ENCODE assay signal across 31 mouse cellular contexts in genomic region chr4:28542696-28543328, GRCm38 (mm10).
DNase-seq lines count a peak whose midpoint lies in the region; ATAC-seq and TF ChIP-seq lines count a peak whose summit lies in the region.
"Had no signal": no experiment of that assay in that cellular context is flagged by ENCODE, and none has a peak within 500 bp of the region (broad histone marks: within the 10 kb centered on the region; RNA-seq: fewer than 3 reads in every experiment).

No protein-coding gene starts in this region.

- H3K27ac ChIP-seq in heart, embryonic 12.5 days (ENCODE audit: poor library complexity, severe bottlenecking) = peak overlapping the region; percentile 21; the same call in 1 of the 2 replicates
- peak overlapping the region; percentile 85 for H3K27ac ChIP-seq in kidney, adult 2 months (ENCODE audit: insufficient read depth, low read depth, low read length)
- peak overlapping the region; percentile 41 for H3K27ac ChIP-seq in lung, embryonic 16.5 days (ENCODE audit: low read length)
- H3K27ac ChIP-seq: embryonic facial prominence, embryonic 10.5 days; embryonic facial prominence, embryonic 15.5 days; forebrain, embryonic 12.5 days; heart, embryonic 10.5 days; hindbrain, embryonic 10.5 days; hindbrain, embryonic 15.5 days; limb, embryonic 10.5 days; limb, embryonic 15.5 days; liver, embryonic 14.5 days; midbrain, embryonic 10.5 days; midbrain, embryonic 15.5 days; neural tube, embryonic 15.5 days had no signal

- TF ChIP-seq POLR2A in kidney, adult 2 months (IDR thresholded peaks at IDR 0.05; ENCODE audit: low read depth, low read length) = no peak

- H3K36me3 ChIP-seq in heart, embryonic 12.5 days = no peaks in the 10 kb centered on the region
- no peaks in the 10 kb centered on the region for H3K36me3 ChIP-seq in kidney, adult 2 months (ENCODE audit: control insufficient read depth, insufficient read depth, low read length)
- H3K36me3 ChIP-seq in lung, embryonic 16.5 days (ENCODE audit: control insufficient read depth, insufficient read depth, low read length) = no peaks in the 10 kb centered on the region
- H3K36me3 ChIP-seq: embryonic facial prominence, embryonic 10.5 days; embryonic facial prominence, embryonic 15.5 days; forebrain, embryonic 12.5 days; heart, embryonic 10.5 days; hindbrain, embryonic 10.5 days; hindbrain, embryonic 15.5 days; limb, embryonic 10.5 days; limb, embryonic 15.5 days; midbrain, embryonic 10.5 days; midbrain, embryonic 15.5 days; neural tube, embryonic 15.5 days had no signal

- no peaks in the 10 kb centered on the region for H3K27me3 ChIP-seq in heart, embryonic 12.5 days (replicated peaks)
- no peaks in the 10 kb centered on the region for H3K27me3 ChIP-seq in kidney, adult 2 months (replicated peaks; ENCODE audit: control insufficient read depth, insufficient read depth, low read length)
- H3K27me3 ChIP-seq in lung, embryonic 16.5 days (ENCODE audit: control insufficient read depth, insufficient read depth, low read depth, low read length) = no peaks in the 10 kb centered on the region
- H3K27me3 ChIP-seq: CH12.LX; embryonic facial prominence, embryonic 15.5 days; forebrain, embryonic 12.5 days; hindbrain, embryonic 15.5 days; limb, embryonic 15.5 days; midbrain, embryonic 15.5 days; neural tube, embryonic 15.5 days had no signal

- no peak overlapping the region for H3K4me2 ChIP-seq in heart, embryonic 12.5 days
- no peak overlapping the region for H3K4me2 ChIP-seq in lung, embryonic 16.5 days (ENCODE audit: low read depth, low read length)
- H3K4me2 ChIP-seq: embryonic facial prominence, embryonic 15.5 days; forebrain, embryonic 12.5 days; hindbrain, embryonic 15.5 days; limb, embryonic 15.5 days; midbrain, embryonic 15.5 days; neural tube, embryonic 15.5 days had no signal

- peak; percentile 33; the same call in 1 of the 2 replicates for ATAC-seq in heart, embryonic 12.5 days (ENCODE audit: insufficient number of reproducible peaks, low FRiP score)
- ATAC-seq in lung, embryonic 16.5 days (ENCODE audit: low read depth) = peak; percentile 31; the same call in 1 of the 2 replicates
- ATAC-seq: forebrain, postnatal 0 days; inflammation-experienced regulatory T-cells, adult 6 months; midbrain, embryonic 15.5 days had no signal

- DNase-seq in heart, adult 18-20 months = no peak
- DNase-seq in kidney, adult 2 months = peak; percentile 62
- DNase-seq in kidney, postnatal 25 days = no peak
- DNase-seq in lung, postnatal 10 days = no peak
- no peak for DNase-seq in right cerebral cortex, postnatal 4 days
- no peak for DNase-seq in frontal cortex, adult 2 months (ENCODE audit: extremely low spot score in 1 of 2, low spot score in 1 of 2)
- DNase-seq: adrenal gland, adult 8-10 months; cerebellum, adult 2 months; cerebellum, postnatal 14 days; forebrain, postnatal 0 days; gastrocnemius, postnatal 10 days; layer of hippocampus, postnatal 36 days; right cerebral cortex, adult 18-20 months; thymus, adult 2 months; thymus, postnatal 36 days had no signal

- no peak overlapping the region for H3K9ac ChIP-seq in heart, embryonic 12.5 days
- no peak overlapping the region for H3K9ac ChIP-seq in lung, embryonic 16.5 days (ENCODE audit: low read length)
- H3K9ac ChIP-seq: embryonic facial prominence, embryonic 15.5 days; forebrain, embryonic 12.5 days; forebrain, postnatal 0 days; hindbrain, embryonic 15.5 days; limb, embryonic 15.5 days; liver, embryonic 14.5 days; midbrain, embryonic 15.5 days; neural tube, embryonic 15.5 days had no signal

- no peak overlapping the region for H3K4me3 ChIP-seq in heart, embryonic 12.5 days
- no peak overlapping the region for H3K4me3 ChIP-seq in kidney, adult 2 months (ENCODE audit: insufficient read depth, low read depth, low read length)
- no peak overlapping the region for H3K4me3 ChIP-seq in lung, embryonic 16.5 days (ENCODE audit: low read length)
- H3K4me3 ChIP-seq: embryonic facial prominence, embryonic 10.5 days; embryonic facial prominence, embryonic 15.5 days; forebrain, embryonic 12.5 days; heart, embryonic 10.5 days; hindbrain, embryonic 10.5 days; hindbrain, embryonic 15.5 days; limb, embryonic 10.5 days; limb, embryonic 15.5 days; midbrain, embryonic 10.5 days; midbrain, embryonic 15.5 days; neural tube, embryonic 15.5 days had no signal

- no peak for TF ChIP-seq CTCF in kidney, adult 2 months (conservative IDR thresholded peaks at IDR 0.05; ENCODE audit: insufficient read depth, insufficient read length, low read depth, low read length)

- no peaks in the 10 kb centered on the region for H3K4me1 ChIP-seq in heart, embryonic 12.5 days (replicated peaks)
- H3K4me1 ChIP-seq in kidney, adult 2 months (ENCODE audit: control insufficient read depth, insufficient read depth, low read length) = peaks cover 7% of the 10 kb centered on the region; the same call in 1 of the 2 replicates
- peaks cover 4% of the 10 kb centered on the region; the same call in 1 of the 2 replicates for H3K4me1 ChIP-seq in lung, embryonic 16.5 days (replicated peaks; ENCODE audit: control insufficient read depth, insufficient read depth, low read length)
- H3K4me1 ChIP-seq: embryonic facial prominence, embryonic 10.5 days; embryonic facial prominence, embryonic 15.5 days; forebrain, embryonic 12.5 days; heart, embryonic 10.5 days; hindbrain, embryonic 10.5 days; hindbrain, embryonic 15.5 days; limb, embryonic 10.5 days; limb, embryonic 15.5 days; midbrain, embryonic 15.5 days; neural tube, embryonic 15.5 days had no signal

- WGBS in heart, embryonic 12.5 days = 69% methylated on average over 1 of the region's 1 CpGs
- 24% methylated on average over 1 of the region's 1 CpGs for WGBS in kidney, adult 2 months
- 32% methylated on average over 1 of the region's 1 CpGs for WGBS in lung, embryonic 16.5 days

- no peaks in the 10 kb centered on the region for H3K9me3 ChIP-seq in heart, embryonic 12.5 days (replicated peaks)
- no peaks in the 10 kb centered on the region for H3K9me3 ChIP-seq in lung, embryonic 16.5 days (ENCODE audit: control insufficient read depth, low read length)
- H3K9me3 ChIP-seq: embryonic facial prominence, embryonic 10.5 days; embryonic facial prominence, embryonic 15.5 days; forebrain, embryonic 12.5 days; heart, embryonic 10.5 days; hindbrain, embryonic 10.5 days; hindbrain, embryonic 15.5 days; limb, embryonic 10.5 days; limb, embryonic 15.5 days; midbrain, embryonic 10.5 days; midbrain, embryonic 15.5 days; neural tube, embryonic 15.5 days had no signal

Comparison
In these comparisons a context has a peak if more than half of its experiments do, and no peak if none do; other contexts are left out.
1. H3K27ac ChIP-seq: peak in every context shown above with its lines; median percentile 85 in kidney, adult 2 months; 41 in lung, embryonic 16.5 days; 21 in heart, embryonic 12.5 days.